Mouse (Mus musculus): ENCODE measurements around the gene Lemd1.

DNA sequence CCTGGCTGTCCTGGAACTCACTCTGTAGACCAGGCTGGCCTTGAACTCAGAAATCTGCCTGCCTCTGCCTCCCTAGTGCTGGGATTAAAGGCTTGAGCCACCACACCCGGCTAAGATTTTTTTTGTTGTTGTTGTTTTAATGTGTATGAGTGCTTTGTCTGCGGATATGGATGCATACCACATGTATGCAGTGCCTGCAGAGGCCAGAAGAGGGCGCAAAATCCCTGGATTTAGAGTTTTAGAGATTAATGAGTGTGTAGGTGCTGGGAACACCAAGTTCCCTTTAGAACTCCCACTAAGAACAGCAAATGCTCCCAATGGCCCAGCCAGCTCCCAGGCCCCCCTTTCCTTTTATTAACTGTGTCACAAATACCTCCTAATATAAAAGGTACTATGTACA, 25.4 kb upstream of the Lemd1 start:
- TF ChIP-seq CTCF (IDR thresholded peaks at IDR 0.05; ENCODE audit: low read depth, low read length): peak; percentile 56; the same call in 1 of the 2 replicates
- no peak for TF ChIP-seq POLR2A (IDR thresholded peaks at IDR 0.05; ENCODE audit: extremely low read depth, insufficient read depth, low read length)
